Mouse (Mus musculus): Measurements from ENCODE around the gene Scube1.

The Scube1 gene

GRCm38 (mm10) chr15:83724886-83725269 lies at the start of gene Scube1:
Gene Scube1 (minus strand): TSS chr15:83725021.
- in situ Hi-C loops (cut with MboI, MseI): no loop called here

DNA sequence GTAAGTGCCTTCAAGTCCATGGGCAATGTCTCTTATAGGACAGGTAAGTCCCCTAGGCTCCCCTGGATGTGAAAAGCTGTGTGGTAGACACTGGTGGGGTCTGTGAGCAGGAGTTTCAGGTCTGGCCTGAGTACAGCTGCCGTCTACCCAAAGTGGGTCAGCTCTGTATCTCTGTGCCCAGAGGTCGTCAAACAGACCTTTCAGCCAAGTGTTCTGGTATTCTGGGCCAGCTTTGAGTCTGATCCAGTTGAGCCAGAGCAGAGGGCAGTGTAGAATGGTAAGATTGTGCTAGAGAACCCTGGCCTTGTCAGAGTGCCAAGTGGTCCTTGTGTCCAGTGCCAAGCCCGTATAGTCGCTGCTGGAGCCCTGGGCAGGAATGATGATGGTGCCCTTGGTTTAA lies 48.1 kb upstream of the Scube1 start:
- in situ Hi-C loops (cut with MboI, MseI): no loop called here

DNA sequence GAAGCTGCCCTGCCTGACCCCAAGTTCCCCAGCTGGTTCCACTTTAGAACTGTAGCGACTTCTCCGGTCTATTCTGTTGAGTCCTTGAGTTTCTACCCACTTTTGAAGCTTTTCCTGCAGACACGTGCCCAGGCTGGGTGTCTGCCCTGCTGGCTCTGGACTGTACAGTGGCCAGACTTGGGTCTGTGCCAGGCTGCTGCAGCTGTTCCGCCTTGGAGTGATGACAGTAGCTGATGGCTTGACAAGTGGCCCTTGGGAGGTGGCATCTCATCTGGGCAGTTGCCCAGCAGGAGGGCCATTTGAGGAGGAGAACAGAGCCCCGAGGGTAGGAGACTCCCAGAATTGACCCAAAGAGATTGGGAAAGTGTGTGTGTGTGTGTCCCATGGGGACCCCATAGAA lies 47.6 kb upstream of the Scube1 start:
- in situ Hi-C loops (cut with MboI, MseI): no loop called here

DNA sequence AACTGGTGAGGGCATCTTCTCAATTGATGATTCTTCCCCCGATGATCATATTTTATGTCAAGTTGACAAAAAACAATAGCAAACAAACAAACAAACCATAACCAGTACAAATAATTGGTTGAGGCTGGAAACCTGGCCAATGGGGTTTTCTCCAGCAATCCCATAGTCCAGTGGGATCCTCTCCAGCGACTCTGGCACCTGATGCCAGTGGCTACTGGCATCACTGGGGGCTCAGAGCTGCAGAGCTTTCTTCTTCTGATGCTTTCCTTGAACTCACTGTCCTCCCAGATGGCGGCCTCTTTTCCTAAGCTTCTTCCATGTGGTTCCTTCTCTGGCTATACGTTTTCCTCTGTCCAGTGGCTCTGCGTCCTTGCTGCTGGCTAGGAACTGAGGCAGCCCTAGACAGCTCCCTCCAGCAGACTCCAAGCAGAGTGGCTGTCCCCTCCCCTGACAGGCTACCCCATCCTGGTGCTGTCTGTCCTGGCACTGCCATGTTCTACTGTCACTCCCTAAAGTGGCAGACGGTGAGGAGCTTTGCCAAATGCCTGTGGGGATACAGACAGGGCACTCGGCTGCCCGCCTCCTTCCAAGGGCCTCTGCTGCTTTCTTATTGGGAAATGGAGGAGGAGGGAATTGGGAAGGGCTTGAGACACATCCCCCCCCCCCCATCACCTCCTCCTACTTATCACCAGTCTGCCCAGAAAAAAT lies 46.7 kb upstream of the Scube1 start:
- in situ Hi-C loops (cut with MboI, MseI): no loop called here

GRCm38 (mm10) chr15:83765388-83766029 lies 40.7 kb upstream of the Scube1 start:
- in situ Hi-C loops (cut with MboI, MseI): loop anchor here (10.0 kb wide), 1 partner anchor 289 kb away; no protein-coding TSS in a partner anchor

GRCm38 (mm10) chr15:83761512-83761911 lies 36.7 kb upstream of the Scube1 start:
- in situ Hi-C loops (cut with MboI, MseI): loop anchor here (10.0 kb wide), 1 partner anchor 293 kb away; no protein-coding TSS in a partner anchor

- in situ Hi-C loops (cut with MboI, MseI): loop anchor here (10.0 kb wide), 1 partner anchor 294 kb away; no protein-coding TSS in a partner anchor
Measured at GRCm38 (mm10) chr15:83760683-83761082, 35.9 kb upstream of the Scube1 start.

DNA sequence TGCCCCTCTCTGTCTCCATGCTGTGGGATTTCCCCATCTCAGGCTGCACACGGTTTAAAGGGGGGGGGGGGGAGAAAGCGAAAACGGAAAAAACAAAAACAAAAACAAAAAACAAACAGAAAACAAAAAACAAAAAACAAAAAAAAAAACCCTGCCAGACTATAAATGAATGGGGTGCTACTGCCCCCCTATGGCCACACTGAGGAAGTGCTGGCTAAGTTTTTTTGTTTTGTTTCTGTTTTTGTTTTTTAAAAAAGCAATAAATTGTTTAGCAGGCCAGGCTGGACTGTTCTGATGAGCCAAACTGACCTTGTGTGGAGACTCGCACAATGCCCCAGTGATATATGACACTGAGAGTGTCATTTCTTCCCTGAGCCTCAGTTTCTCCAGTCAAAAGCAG lies 34.1 kb upstream of the Scube1 start:
- in situ Hi-C loops (cut with MboI, MseI): no loop called here

- in situ Hi-C loops (cut with MboI, MseI): no loop called here
Measured at GRCm38 (mm10) chr15:83756742-83757141, 31.9 kb upstream of the Scube1 start.

GRCm38 (mm10) chr15:83749436-83749835 lies 24.6 kb upstream of the Scube1 start:
- in situ Hi-C loops (cut with MboI, MseI): loop anchor here (5.0 to 10.0 kb wide), 2 partner anchors 425 to 478 kb away; no protein-coding TSS in a partner anchor

DNA sequence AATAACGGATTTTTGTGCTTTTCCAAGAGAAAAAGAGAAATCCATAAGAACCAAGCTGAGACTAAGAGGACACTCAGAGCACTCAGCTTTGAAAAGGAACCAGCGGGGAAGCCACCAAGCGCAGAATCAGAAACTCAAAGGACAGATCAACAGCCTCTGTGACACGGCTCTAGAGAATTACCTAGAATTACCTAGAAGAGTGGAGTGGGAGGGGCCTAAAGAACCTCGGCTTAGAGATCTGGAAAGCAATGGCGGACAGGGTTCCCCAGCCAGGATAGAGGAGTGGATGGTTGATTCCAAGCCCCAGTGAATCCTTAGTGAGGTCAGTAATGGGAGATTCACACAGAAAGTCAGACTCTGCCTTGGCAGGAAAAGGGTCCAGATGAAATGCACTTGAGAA lies 24.2 kb upstream of the Scube1 start:
- in situ Hi-C loops (cut with MboI, MseI): loop anchor here (5.0 to 10.0 kb wide), 2 partner anchors 424 to 478 kb away; no protein-coding TSS in a partner anchor

DNA sequence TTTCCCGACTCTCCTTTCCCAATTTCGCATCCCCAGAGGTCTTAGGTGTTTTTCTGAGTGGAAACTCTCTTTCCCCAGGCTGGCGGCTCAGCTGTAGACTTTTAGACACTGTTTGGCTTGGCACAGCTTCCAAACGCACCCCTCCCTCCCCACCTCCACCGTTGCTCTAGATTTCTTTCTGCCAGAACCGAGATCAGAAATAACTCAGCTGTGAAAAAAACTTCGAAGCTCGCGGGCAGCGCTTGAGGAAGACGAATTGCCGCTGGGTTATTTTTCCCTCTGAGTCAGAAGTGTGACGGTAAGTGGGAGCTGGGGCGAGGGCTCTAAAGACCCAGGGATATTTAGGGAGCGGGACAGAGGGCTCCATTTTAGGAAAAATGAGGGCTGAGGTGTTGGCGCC lies 21.5 kb upstream of the Scube1 start:
- in situ Hi-C loops (cut with MboI, MseI): loop anchor here (5.0 to 10.0 kb wide), 2 partner anchors 422 to 481 kb away; no protein-coding TSS in a partner anchor

DNA sequence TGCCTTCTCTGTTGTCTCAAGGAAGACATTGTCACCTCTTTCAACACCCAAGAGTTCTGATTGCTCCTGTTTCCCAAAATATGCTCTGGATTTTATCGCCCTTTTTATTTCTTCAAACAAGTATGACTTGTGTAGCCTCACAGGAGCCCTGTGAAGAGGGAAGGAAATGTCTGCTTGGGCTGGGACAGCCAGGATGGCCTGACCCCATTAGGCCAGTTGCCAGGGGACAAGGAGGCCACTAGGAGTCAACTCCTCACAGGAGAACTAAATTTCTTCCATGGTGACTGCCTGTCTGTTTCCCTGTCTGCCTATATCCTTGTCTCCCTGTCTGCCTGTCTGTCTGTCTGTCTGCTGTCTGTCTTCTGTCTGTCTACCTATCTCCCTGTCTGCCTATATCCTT lies 17.2 kb upstream of the Scube1 start:
- in situ Hi-C loops (cut with MboI, MseI): loop anchor here (10.0 kb wide), 1 partner anchor 417 kb away; no protein-coding TSS in a partner anchor

DNA sequence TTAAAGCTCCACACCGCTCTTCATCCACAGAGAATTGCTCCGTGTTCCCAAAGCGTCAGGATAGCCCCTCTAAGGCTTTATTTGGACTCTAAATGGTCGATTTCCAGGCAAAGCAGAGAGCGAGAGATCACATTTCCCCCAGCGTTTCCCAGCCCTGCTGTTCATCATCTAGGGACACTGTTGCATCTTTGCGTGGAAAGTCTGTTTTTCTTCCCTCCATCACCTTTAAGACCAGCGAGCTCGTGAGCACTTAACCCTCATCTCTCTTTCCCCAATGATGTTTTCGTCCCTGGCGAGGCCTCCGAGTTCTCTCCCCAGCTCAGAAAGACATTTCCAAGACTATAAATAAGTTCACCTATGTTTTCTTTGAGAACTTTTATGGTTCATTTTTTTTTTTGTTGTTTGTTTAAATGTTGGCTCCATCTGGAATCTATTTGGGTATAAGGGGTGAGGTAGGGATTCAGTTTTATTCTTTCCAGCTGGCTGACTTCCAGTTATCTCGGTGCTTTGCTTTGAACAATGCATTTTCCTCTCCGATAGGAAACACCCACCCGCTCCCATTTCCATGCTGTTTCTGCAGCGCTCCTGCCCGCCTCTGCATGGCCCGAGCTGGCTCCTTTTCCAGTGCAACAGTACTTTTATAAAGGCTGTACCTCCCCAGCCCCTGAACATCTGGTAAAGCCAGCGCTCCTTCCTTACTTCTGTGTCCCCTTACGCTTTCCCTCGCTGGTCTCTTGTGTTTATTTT lies 16.0 kb upstream of the Scube1 start:
- in situ Hi-C loops (cut with MboI, MseI): loop anchor here (10.0 kb wide), 1 partner anchor 416 kb away; no protein-coding TSS in a partner anchor

GRCm38 (mm10) chr15:83727626-83728025 lies 2.8 kb upstream of the Scube1 start:
- in situ Hi-C loops (cut with MboI, MseI): no loop called here

GRCm38 (mm10) chr15:83726741-83727140 lies 1.9 kb upstream of the Scube1 start:
- in situ Hi-C loops (cut with MboI, MseI): no loop called here

GRCm38 (mm10) chr15:83725556-83726200 lies 857 bp upstream of the Scube1 start:
- in situ Hi-C loops (cut with MboI, MseI): no loop called here

- in situ Hi-C loops (cut with MboI, MseI): no loop called here
Measured at GRCm38 (mm10) chr15:83724160-83724885, 498 bp downstream of the Scube1 start.

GRCm38 (mm10) chr15:83715582-83716228 lies 9.1 kb downstream of the Scube1 start:
- in situ Hi-C loops (cut with MboI, MseI): no loop called here

DNA sequence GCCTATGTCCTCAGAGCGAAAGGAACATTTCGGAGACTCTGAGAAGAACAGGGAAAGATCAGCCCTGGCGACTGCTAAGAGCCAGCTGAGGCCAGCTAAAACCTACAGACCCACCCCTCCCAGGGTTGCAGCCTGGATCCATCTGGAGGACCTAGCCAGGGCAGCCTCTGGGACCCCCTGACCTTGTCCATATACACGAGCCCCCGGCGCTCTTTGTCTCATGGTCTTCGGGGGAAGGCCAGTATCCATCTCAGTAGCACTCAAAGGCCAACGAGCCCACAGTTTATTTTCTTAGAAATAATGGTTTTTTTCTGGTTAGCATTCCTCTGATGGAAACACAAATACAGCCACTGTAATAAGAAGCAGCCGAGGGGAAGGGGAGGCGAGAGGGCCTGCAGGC lies 12.0 kb downstream of the Scube1 start:
- in situ Hi-C loops (cut with MboI, MseI): no loop called here

All from T-helper 1 cell (primary cell).